Mouse (Mus musculus) frontal cortex, postnatal 10 days (tissue): ENCODE data around the gene F12.
"Not testable (repeated sequence)": the region's sequence is repeated elsewhere in the genome, so short reads cannot be mapped to it uniquely, and the experiment has no call there.

Experiments
- DNase-seq, 2 experiments: peaks; one replicate each; pipeline ENCODE4 v3.0.0; 2022; ENCODE audit warnings: low spot score in 2 of 2, mixed read lengths in 1 of 2

F12 gene

DNA sequence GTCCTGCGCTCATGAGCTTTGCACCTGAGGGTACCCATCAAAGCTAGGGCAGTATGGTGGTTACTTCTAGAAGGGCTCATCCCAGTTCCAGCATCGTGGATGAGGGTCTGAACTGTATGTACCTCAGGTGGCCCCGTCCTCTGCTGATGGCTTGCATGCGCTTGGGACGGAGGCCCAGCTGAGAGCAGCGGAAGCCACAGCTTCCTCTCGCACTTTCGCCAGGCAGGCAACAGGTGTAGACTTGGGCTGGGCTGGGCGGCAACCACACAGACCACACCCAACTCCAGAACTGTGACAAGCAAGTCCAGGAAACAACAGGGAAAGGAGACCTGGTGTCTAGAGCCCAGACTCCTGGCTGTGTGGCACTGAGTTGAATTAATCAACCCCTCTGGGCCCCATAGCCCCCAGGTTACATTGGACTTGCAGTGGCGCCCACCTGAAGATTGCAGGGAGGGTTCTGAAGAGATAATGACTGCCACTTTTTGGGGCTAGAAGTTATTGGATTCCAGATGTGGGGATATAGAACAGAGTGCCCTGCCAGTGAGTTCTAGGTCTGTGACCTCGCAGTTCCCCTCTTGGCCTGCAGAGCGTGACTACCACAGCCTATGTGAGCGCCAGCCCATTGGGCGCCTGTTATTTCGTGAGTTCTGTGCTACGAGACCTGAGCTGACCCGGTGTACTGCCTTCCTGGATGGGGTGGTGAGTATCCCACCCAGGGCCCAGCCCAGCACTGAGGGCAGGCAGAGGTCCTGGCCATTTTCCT lies 23.3 kb upstream of the F12 start:
- DNase-seq, result no peak

DNA sequence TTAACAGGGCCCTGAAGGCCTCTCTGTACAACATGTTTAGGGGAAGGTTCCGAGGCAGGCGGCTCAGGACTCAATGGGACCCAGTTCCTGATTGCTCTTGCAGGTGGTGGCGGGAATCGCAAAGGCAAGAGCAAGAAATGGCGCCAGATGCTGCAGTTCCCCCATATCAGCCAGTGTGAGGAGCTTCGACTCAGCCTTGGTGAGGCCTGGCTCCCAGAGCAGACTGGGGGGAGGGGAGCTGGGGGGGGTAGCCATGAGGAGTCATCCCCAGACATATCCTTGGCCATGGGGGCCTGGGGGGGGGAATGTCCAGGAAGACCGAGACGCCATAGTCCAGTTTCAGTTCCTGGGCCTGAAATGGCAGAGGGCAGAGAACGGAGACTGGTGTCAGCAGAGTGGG lies 22.6 kb upstream of the F12 start:
- DNase-seq, result no peak

DNA sequence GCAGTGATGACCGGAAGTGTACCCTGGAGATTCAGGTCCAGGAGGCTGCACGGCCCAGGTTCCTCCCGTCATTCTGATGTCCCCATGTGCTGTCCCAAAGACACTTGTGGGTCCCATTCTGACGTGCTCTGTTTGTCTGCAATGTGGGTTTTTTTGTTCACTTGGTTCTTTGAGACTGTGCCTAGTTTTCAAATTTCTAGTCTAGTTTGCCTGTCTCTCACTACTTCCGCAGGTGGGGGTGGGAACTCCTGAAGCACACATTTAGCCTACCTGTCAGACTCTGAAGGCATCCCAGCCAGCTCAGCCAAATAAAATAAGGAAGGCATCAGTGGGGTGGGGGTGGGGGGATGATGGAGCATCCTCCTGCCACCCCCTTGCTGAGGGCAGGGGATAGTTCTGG lies 21.5 kb upstream of the F12 start:
- DNase-seq, result no peak

DNA sequence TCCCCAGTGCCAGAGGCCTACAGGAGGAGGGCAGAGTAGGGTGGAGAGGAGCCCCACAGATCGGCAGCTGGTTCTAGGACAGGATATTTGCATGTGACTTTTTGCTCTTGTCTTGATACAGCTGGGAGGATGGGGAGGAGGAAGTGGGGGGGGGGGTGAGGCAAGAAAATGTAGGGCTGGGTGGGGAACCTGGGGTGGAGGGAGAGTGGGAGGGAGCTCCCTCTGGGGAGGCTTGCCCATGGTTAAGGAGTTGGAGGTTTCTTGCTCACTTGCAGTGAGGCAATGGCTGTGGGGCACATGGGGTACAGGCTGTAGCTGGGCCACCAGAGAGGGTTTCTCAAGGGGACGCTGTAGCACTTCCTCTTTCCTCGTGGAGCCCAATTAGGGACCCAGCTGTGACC lies 20.9 kb upstream of the F12 start:
- no peak for DNase-seq

DNA sequence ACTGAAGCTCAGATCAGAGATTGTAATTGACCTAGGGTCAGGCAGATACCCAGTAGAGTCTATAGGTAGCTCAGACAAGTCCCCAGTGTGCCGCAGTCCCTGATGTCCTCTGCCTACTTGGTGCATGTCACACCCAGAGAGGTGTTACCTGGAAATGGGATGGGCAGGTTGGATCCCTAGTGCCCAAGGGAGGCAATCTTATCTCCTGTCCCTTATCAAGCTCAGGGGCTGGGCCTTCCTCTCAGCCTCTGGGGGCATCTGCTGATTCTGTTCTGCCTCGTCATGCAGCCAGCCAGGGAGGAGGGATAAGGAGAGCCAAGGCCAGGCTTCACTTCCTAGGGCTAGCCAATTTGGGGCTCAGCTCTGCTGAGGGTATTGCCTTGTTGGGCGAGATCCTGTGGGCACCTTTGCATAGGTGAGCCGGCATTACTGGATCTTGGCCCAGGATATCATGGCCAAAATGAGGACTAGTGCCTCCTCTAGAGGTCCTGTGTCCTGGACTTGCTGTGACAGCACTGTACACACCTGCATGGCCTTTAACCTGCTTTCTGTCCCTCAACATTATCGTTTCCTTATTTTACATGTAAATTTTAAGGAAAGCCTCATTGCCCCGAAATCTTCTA lies 20.0 kb upstream of the F12 start:
- no peak for DNase-seq

DNA sequence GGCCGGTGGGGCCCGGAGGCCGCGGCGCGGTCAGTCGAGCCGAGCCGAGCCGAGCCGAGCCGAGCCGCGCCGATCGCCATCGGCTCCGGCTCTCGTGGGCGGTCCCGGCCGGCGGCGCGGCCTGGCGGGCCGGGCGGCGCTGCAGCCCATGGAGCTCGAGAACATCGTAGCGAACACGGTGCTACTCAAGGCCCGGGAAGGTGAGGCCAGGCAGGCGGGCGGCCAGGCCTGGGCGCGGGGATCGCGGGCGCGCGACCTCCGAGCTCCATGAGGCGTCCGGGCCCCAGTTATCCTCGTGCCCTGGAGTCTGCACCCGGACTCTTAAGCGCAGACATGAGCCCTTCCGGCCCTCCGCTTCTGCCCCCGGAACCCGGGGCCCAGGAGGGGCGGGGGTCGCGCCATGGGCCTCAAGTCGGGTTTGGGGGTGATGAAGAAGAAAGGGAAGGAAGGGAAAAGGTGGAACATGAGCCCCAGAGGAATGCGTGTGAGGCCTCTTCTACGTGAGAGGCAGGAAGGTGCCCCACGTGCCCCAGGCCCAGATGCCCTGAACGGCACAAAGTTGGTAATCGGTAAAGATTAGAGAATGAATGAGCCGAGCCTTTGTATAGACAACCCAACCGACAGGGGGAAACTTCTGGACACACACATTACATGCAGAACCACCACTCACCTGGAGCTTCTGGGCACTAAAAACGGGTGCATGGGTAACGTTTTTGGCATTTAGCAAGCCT lies 18.9 kb upstream of the F12 start:
- no peak for DNase-seq

DNA sequence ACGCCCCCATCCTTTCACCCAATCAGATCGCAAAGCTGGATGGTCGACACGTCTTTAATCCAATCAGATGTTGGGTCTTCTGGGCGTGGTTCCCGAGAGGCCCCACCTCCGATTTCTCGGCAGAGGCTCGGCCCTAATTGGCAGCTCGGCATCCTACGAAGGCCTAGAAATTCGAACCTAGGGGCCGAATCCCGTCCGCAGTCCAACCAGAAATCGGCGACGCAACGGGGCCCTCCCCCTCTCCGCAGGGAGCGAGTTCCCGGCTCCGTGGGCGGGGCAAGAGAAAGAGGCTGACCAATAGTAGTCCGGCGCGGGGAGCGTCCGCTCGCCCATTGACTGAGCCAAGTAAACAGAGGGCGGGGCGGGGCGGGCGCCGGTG lies 18.3 kb upstream of the F12 start, which contains the start of gene Grk6:
Gene Grk6 (plus strand): TSS at position 136 of the 379 bp plus-strand sequence.
- peak; percentile 100 for DNase-seq

DNA sequence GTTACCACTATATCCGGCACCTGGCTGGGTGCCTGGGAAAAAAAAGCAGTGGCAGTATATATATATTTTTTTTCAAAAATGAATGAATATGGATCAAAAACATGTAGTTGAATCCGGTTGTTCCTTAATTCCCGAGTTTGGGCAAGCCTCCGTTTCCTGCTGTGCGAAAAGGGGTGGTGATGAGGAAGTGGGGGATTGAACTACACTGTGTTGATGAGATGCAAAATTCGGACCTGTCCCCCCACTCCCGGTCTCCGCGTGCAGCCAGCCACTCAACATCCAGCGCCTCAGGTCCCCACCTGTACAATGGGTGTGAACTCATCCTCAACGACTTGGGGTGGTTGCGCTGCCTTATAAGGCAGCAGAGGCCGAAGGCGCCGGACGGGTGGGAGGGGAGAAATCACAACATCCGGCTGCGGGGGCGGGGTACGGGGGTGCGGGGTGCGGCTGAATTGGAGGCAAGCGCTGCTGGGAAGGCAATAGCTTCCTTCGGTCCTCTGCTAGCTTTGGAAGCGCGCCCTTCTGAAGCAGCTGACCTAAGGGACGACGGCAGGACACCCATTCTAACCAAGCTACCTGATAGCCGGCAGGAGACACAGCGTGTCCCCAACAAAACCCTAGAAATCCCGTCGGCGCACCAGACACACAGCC lies 17.8 kb upstream of the F12 start:
- peak in 1 of 2 experiments; percentile 65 for DNase-seq

DNA sequence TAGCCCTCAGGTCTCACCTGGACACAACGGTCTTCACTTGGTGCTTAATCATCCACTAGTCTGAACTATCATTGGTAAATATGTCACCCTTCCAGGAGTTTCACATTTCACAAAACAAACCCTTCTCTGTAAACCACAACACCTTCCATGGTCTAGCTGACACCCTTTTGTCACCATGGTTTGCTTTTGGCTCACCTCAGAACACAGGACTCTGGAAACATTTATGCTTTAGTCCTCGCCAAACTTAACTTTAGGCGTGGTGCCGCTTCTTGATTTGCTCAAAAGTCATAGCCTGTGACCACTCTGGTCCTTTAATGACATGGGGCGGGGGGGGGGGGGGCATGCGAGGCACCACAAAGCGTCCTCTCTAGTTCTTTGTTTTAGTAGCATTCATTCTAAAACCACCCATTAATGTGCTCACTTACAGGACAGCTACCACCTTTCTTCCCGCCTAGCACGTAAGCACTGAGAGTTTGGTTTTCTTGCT lies 17.2 kb upstream of the F12 start:
- no peak for DNase-seq

DNA sequence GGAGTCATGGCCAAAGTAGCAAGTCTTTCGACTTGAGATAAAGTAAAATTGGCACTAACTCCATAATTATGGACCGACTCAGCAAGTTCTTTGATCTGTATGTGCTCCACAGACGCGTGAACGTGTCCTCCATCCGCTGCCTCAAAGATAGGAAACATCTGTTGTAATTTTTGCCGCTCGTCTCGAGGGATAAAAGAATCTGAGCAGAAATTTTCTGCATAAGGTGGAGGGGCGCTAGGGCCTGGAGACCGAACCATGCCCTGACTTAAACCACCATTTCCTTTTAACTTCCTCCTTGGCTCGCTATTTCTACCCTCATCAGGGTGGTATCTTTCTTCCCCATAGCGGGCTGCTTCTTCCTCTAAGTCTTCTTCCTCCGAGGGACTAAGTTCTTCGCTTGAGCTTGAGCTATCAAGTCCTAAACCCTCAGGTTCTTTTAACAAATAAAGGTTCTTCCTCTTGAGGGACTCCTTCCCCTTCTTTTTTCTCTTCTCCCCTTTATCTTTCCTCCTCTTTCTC lies 10.6 kb upstream of the F12 start:
- not testable (repeated sequence) for DNase-seq

DNA sequence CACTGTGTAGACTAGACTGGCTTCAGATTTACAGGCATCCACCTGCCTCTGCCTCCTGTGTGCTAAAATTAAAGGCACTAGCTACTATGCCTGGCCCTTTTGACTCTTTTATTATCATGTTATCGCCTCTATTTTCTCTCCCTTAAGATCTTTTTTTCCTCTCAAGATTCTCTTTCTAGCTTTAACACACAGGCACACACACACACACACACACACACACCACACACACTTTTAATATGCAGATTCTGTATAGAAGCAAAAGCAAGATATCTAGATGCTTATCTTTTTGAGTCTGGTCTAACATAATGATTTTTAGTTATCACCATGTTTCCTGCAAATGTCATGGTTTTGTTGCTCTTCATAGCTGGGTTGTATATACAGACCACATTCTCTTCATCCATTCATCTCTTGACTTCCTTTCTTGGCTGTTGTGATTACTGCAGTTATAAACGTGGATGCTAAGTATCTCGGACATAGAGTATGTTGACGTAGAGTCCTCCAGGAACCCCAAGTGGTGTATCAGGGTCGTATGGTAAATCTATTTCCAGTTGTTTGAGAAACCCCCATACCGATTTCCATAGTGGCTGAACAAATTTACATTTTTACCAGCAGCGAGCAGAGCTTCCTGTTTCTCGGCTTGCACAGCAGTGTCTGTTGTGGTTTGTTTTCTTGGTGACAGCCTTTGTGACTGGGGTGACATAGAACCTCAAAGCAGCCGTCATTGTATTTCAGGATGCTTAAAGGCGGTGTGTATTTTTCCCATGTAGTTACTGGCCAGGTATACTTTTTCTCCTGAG lies 5.5 kb upstream of the F12 start:
- DNase-seq, result no peak

DNA sequence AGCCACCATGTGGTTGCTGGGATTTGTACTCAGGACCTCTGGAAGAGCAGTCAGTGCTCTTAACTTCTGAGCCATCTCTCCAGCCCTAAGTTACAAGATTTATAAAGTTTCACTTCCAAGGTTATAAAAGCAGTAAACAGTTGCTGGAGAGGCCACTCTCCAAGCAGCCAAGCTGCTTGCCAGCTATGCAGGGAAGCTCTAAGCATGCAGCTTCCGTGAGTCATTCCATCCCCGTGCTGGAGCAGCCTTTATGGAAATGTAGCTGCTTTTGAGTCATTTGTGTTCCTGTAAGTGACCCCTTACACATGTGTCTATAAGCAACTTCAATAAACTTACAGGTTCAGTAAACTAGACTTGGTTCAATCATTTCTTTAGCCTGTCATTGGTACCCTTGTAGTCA lies 4.0 kb upstream of the F12 start:
- no peak for DNase-seq

DNA sequence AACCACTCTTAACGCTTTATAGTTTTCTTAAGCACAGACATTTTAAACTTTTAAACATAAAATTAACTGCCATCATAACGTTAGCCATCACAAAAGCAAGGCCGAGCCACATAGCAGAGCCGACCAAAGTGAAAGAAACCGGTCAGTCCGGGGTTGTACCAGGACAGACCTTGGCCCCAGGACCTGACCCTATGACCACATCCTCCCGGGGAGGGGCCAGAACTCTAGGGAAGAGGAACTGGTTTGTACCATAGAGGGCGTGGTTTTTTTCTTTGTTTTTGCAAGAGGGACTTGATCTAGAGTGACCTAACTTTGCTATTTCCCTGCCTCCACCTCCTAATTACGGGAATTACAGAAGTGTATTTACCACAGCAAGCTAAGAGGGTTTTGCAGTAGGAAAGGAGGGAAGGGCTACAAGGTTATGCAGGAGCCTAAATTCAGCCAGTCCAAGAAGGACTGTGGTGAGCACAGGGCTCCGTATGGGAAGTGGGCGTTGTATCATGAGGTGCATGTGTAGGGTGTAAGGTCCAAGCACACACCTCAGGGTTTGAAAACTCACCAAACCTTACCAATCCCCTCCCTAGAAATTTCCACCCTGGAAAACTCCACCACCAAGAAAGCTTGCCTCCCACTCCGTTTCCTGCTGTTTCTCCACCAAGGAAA lies 2.8 kb upstream of the F12 start:
- no peak for DNase-seq

DNA sequence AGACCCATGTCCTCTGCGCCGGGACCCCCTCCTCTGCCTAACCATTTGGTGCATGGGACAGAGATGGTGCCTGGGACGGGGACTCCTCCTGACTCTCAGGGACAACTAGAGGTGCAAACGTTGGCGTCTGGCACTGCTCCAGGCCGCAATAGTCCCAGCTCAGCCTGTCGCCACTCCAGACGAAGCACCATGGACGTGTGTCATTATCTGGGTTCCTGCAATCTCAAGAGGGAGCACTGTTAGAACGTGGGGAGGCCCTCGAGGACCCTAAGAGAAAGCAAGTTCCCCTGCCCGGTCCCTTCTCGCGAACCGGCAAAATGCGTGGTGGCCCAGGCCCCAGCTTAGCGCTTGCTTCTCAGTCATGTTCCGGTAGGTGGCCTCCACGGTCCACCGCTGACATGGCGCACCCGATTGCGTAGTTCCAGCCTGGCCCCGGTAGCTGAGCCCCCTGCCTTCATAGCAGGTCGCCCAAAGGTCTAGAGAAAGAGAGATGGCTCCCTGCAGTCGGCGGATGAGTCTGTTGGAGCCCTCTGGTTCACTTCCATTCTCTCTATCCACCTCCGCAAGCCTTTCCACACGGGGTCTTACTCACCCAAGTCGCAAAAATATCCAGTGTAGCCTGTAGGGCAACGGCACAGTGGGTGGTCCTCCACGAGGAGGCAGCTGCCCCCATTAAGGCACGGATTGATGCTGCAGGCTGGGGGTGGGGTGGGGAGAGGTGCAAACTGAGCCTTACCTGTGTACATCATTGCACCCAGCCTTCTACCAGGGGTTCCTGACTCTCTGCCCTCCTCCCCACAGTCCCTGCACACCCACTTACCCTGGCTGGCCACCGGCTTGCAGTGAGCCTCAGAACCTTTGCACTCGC lies 5.4 kb downstream of the F12 start:
- DNase-seq, result peak in 1 of 2 experiments; percentile 73

DNA sequence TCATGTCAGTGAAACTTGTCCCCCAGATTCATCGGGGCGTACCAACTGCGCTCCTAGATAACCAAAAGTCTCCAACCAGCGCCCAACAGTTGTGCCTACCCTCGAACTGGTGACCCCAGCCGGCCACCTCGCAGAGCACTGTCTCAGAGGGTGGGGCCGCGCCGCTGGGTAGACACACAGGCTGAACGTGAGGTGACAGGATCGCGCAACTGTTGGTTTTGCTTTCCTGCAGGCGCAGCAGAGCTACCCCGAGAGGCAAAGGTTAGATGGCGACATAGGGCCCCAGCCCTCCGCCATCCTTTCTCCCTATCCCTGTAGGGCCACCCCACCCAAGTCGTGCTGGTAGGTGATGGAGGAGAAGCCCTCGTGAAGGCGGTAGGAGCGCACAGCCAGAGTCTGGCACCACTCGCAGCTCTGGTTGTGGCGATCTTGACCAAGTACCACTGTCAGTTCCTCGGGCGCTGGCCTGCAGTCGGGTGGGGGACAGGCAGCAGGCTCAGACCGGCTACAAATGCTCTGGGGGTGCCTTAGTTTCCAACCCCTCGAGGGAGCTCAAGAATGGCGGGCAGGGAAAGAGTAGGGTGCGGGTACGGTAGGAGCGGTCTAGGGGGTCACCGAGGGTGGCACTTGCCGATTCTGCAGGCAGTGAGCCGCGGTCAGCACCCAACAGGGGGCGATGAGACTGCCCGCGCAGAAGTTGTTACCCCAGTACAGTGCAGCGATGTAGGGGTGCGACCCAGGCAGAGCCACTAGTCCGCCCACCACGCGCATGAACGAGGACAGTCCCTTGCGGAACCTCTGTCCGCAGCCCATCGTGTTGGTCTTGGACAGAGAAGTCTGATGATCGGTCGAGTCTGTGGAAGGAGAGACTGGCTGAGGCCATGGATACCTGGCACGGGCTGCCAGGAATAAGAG lies 6.3 kb downstream of the F12 start:
- no peak for DNase-seq

DNA sequence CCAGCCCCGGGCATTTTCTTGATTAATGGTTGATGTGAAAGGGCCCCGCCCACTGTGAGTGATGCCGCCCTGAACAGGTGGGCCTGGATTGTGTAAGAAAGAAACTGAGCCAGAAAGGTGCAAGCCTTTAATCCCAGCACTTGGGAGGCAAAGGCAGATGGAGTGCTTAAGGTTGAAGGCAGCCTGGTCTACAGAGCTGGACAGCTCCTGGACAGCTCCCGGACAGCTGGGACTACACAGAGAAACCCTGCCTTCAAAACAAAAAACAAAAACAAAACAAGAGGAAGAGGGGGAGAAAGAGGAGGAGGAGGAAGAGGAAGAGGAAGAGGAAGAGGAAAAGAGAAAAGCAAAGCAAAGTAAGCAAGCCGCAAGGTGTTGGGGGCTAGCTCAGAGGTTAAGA lies 7.5 kb downstream of the F12 start:
- no peak for DNase-seq

DNA sequence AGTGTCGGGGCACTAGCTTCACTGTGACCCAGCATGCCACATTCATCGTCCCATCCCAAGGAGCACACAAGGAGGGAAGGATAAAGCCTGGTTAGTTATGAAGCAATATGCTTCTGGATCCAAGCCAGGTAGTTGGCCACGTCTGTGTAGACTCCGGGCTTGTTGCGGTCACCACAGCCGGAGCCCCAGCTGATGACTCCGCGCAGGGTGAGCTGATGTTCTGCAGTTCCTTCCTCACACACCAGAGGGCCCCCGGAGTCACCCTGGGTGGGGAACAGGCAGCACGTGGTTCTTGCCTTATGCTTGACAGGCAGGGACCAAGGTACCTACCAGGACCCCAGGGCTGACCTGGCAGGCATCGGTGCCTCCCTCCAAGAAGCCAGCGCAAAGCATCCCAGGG lies 8.6 kb downstream of the F12 start:
- DNase-seq, result peak; percentile 55 to 81

DNA sequence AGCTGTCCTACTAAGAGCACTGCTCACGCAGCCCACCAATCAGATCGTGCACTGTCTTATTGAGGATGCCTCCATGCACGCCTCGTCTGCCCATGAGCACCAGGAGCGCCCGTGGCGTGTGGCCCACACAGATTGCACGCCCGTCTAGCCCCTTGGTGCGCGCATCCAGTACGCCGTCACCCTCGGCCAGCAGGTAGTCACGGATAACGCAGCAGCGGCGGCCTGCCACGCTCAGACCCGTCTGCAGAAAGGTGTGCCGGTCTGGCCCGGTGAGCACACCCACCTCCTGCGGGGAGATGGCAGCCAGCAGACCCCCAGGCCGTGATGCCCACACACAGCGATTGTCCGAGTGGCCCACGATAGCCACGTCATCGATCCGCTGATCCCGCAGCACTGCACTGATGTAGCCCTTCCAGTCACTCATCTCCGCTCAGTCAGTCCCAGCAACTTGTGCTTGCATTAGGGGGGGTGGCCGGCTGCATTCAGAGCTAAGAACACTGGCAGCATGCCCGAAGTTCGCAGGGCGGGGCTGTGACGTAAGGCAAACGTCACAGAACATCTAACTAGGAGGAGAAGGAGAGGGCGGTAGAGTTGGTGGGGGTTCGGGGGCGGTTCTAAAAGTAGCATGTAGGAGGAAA lies 11.7 kb downstream of the F12 start, which contains the start of gene Pfn3:
Gene Pfn3 (minus strand): TSS at position 490 of the 638 bp plus-strand sequence.
- peak; percentile 59 to 72 for DNase-seq
